Mouse (Mus musculus) spleen, adult 2 months (tissue): Measurements from ENCODE around the gene Klf11. TPM values are rescaled to one million over a fixed set of nuclear protein-coding genes. Genes with fewer than 3 reads are reported as not detected.

Experiments used
- DNase-seq, 2 experiments: peaks; one replicate each; pipeline versions ENCODE4 v3.0.0 to v3.0.0-alpha.2; 2012 to 2021; ENCODE audit warnings: low spot score in 2 of 2, low read depth in 1 of 2
- H3K27ac ChIP-seq: fragments of 200-500 bp; 2 replicates; pipeline ENCODE4 v1.5.1; 2012; ENCODE audit warnings: low read length, inconsistent platforms; ENCODE audit not compliant: insufficient read depth
- H3K27me3 ChIP-seq: fragments of 200-500 bp; 2 replicates; pipeline ENCODE4 v1.6.1; 2012; ENCODE audit warnings: mild to moderate bottlenecking, moderate library complexity, low read length, inconsistent platforms; ENCODE audit not compliant: control insufficient read depth, insufficient read depth
- H3K36me3 ChIP-seq: fragments of 200-500 bp; 2 replicates; pipeline ENCODE4 v1.6.1; 2012; ENCODE audit warnings: mild to moderate bottlenecking, low read length, inconsistent platforms; ENCODE audit not compliant: control insufficient read depth, insufficient read depth
- H3K4me1 ChIP-seq: fragments of 200-500 bp; 2 replicates; pipeline ENCODE4 v1.6.1; 2011; ENCODE audit warnings: inconsistent platforms; ENCODE audit not compliant: control insufficient read depth, insufficient read depth, insufficient read length
- H3K4me3 ChIP-seq: fragments of 200-500 bp; 2 replicates; pipeline ENCODE4 v1.5.1; 2011; ENCODE audit warnings: mild to moderate bottlenecking, inconsistent platforms; ENCODE audit not compliant: insufficient read depth, insufficient read length; ENCODE audit errors: extremely low read depth
- CTCF ChIP-seq: fragments of 200-500 bp; IDR thresholded peaks from 2 replicates; pipeline ENCODE4 v1.5.1; 2011; ENCODE audit warnings: mild to moderate bottlenecking, inconsistent platforms; ENCODE audit not compliant: insufficient read depth, insufficient read length, insufficient replicate concordance; ENCODE audit errors: extremely low read depth
- POLR2A ChIP-seq: fragments of 200-500 bp; IDR thresholded peaks from 2 replicates; pipeline ENCODE4 v1.6.1; 2011; ENCODE audit warnings: low read depth, low read length, inconsistent platforms
- WGBS: fragments of 180-500 bp; shearing (Covaris S2); methylation state at CpG from one replicate; pipeline ENCODE4 v1.1.7; 2018; 5-methylcytosine and 5-hydroxymethylcytosine counted together
- polyA plus RNA-seq: library from polyadenylated mRNA; depleted of rRNA; stranded (reverse); fragments of >200 nt; gene quantifications from 2 replicates; pipeline ENCODE4 v1.2.3, GENCODE M21; 2012; rRNA removed

The Klf11 gene
- polyA plus RNA-seq: 8.2 and 15.3 TPM in 2 replicates

GRCm38 (mm10) chr12:24651063-24651557, at the start of gene Klf11:
TSS of gene Klf11 (plus strand) at chr12:24651274.
- H3K4me1 ChIP-seq: peaks cover 7% of the 10 kb centered on the region
- peak within 1 kb of the TSS; percentile 87 for H3K27ac ChIP-seq
- H3K27me3 ChIP-seq: no peaks in the 10 kb centered on the region
- WGBS: under 1% methylated on average over 58 of the region's 68 CpGs
- DNase-seq: peak; percentile 86 to 96
- peak within 1 kb of the TSS; percentile 87 for H3K4me3 ChIP-seq
- no peak for TF ChIP-seq CTCF
- no peak; the same call in 1 of the 2 replicates for TF ChIP-seq POLR2A
- peaks cover 5% of the 10 kb centered on the region for H3K36me3 ChIP-seq

GRCm38 (mm10) chr12:24603266-24603665, 47.8 kb upstream of the Klf11 start:
- H3K4me1 ChIP-seq: no peaks in the 10 kb centered on the region
- no peaks in the 10 kb centered on the region for H3K36me3 ChIP-seq
- H3K27ac ChIP-seq: no peak overlapping the region
- TF ChIP-seq POLR2A (no peak), CTCF (peak; percentile 70; the same call in 1 of the 2 replicates)
- no peak overlapping the region for H3K4me3 ChIP-seq
- no peaks in the 10 kb centered on the region for H3K27me3 ChIP-seq
- WGBS: 46% methylated on average over 2 of the region's 2 CpGs
- DNase-seq: peak; percentile 12 to 59

- no peak overlapping the region for H3K4me3 ChIP-seq
- no peaks in the 10 kb centered on the region for H3K27me3 ChIP-seq
- DNase-seq: no peak
- no peaks in the 10 kb centered on the region for H3K4me1 ChIP-seq
- H3K27ac ChIP-seq: no peak overlapping the region
- H3K36me3 ChIP-seq: no peaks in the 10 kb centered on the region
- 89% methylated on average over 10 of the region's 10 CpGs for WGBS
- TF ChIP-seq POLR2A (no peak), CTCF (no peak)
Measured at GRCm38 (mm10) chr12:24606166-24606565, 44.9 kb upstream of the Klf11 start.

- TF ChIP-seq POLR2A: no peak
- no peak for TF ChIP-seq CTCF
- Histone ChIP-seq H3K4me1 (no peaks in the 10 kb centered on the region), H3K4me3 (no peak overlapping the region), H3K27me3 (no peaks in the 10 kb centered on the region), H3K36me3 (no peaks in the 10 kb centered on the region), H3K27ac (no peak overlapping the region)
- 90% methylated on average over 6 of the region's 6 CpGs for WGBS
- no peak for DNase-seq
Measured at GRCm38 (mm10) chr12:24612591-24612990, 38.5 kb upstream of the Klf11 start.

GRCm38 (mm10) chr12:24614452-24615075, 36.5 kb upstream of the Klf11 start:
- Histone ChIP-seq H3K36me3 (no peaks in the 10 kb centered on the region), H3K27ac (no peak overlapping the region), H3K4me1 (no peaks in the 10 kb centered on the region), H3K4me3 (no peak overlapping the region), H3K27me3 (no peaks in the 10 kb centered on the region)
- TF ChIP-seq POLR2A: no peak
- no peak for TF ChIP-seq CTCF
- DNase-seq: no peak
- WGBS: 92% methylated on average over 17 of the region's 17 CpGs

GRCm38 (mm10) chr12:24615140-24615539, 35.9 kb upstream of the Klf11 start:
- Histone ChIP-seq H3K36me3 (no peaks in the 10 kb centered on the region), H3K27me3 (no peaks in the 10 kb centered on the region), H3K4me1 (no peaks in the 10 kb centered on the region), H3K4me3 (no peak overlapping the region), H3K27ac (no peak overlapping the region)
- TF ChIP-seq CTCF: no peak
- no peak for TF ChIP-seq POLR2A
- DNase-seq: no peak
- 68% methylated on average over 3 of the region's 3 CpGs for WGBS

- no peaks in the 10 kb centered on the region for H3K36me3 ChIP-seq
- H3K4me3 ChIP-seq: no peak overlapping the region
- DNase-seq: no peak
- no peaks in the 10 kb centered on the region for H3K27me3 ChIP-seq
- no peak overlapping the region for H3K27ac ChIP-seq
- 82% methylated on average over 4 of the region's 4 CpGs for WGBS
- H3K4me1 ChIP-seq: no peaks in the 10 kb centered on the region
- TF ChIP-seq POLR2A (no peak), CTCF (no peak)
Measured at GRCm38 (mm10) chr12:24619436-24619835, 31.6 kb upstream of the Klf11 start.
